Mouse (Mus musculus): ENCODE data around the gene Dlg2. TPM values are rescaled to one million over a fixed set of nuclear protein-coding genes. Genes with fewer than 3 reads are reported as not detected.

Gene Dlg2
- total RNA-seq, 2 experiments from 2014 or later: not detected

GRCm38 (mm10) chr7:91516225-91516624 lies 1039.8 kb downstream of the Dlg2 start:
- no peak for ATAC-seq (replicated peaks; ENCODE audit: low FRiP score, poor library complexity, severe bottlenecking)

- no peak for ATAC-seq (replicated peaks; ENCODE audit: low FRiP score, poor library complexity, severe bottlenecking)
These were observed 1049.4 kb downstream of the Dlg2 start for GRCm38 (mm10) chr7:91525859-91526258.

- ATAC-seq (replicated peaks; ENCODE audit: low FRiP score, poor library complexity, severe bottlenecking): no peak
These were observed 1066.3 kb downstream of the Dlg2 start for GRCm38 (mm10) chr7:91542597-91543285.

GRCm38 (mm10) chr7:91543286-91543650 lies 1066.8 kb downstream of the Dlg2 start:
- no peak for ATAC-seq (replicated peaks; ENCODE audit: low FRiP score, poor library complexity, severe bottlenecking)

GRCm38 (mm10) chr7:91544600-91544999 lies 1068.1 kb downstream of the Dlg2 start:
- no peak for ATAC-seq (replicated peaks; ENCODE audit: low FRiP score, poor library complexity, severe bottlenecking)

GRCm38 (mm10) chr7:91548796-91549195 lies 1072.3 kb downstream of the Dlg2 start:
- no peak for ATAC-seq (replicated peaks; ENCODE audit: low FRiP score, poor library complexity, severe bottlenecking)

GRCm38 (mm10) chr7:91557582-91557981 lies 1081.1 kb downstream of the Dlg2 start:
- ATAC-seq (replicated peaks; ENCODE audit: low FRiP score, poor library complexity, severe bottlenecking): no peak

- no peak for ATAC-seq (replicated peaks; ENCODE audit: low FRiP score, poor library complexity, severe bottlenecking)
These were observed 1091.0 kb downstream of the Dlg2 start for GRCm38 (mm10) chr7:91567423-91567822.

- ATAC-seq (replicated peaks; ENCODE audit: low FRiP score, poor library complexity, severe bottlenecking): no peak
These were observed 1094.5 kb downstream of the Dlg2 start for GRCm38 (mm10) chr7:91570969-91571368.

- ATAC-seq (replicated peaks; ENCODE audit: low FRiP score, poor library complexity, severe bottlenecking): no peak
These were observed 1096.2 kb downstream of the Dlg2 start for GRCm38 (mm10) chr7:91572666-91573065.

GRCm38 (mm10) chr7:91573321-91573720 lies 1096.8 kb downstream of the Dlg2 start:
- no peak for ATAC-seq (replicated peaks; ENCODE audit: low FRiP score, poor library complexity, severe bottlenecking)

- ATAC-seq (replicated peaks; ENCODE audit: low FRiP score, poor library complexity, severe bottlenecking): no peak
These were observed 1099.7 kb downstream of the Dlg2 start for GRCm38 (mm10) chr7:91576216-91576615.

- no peak for ATAC-seq (replicated peaks; ENCODE audit: low FRiP score, poor library complexity, severe bottlenecking)
These were observed 1105.7 kb downstream of the Dlg2 start for GRCm38 (mm10) chr7:91582203-91582602.

GRCm38 (mm10) chr7:91583566-91583965 lies 1107.1 kb downstream of the Dlg2 start:
- ATAC-seq (replicated peaks; ENCODE audit: low FRiP score, poor library complexity, severe bottlenecking): no peak

- ATAC-seq (replicated peaks; ENCODE audit: low FRiP score, poor library complexity, severe bottlenecking): no peak
These were observed 1115.0 kb downstream of the Dlg2 start for GRCm38 (mm10) chr7:91591261-91592170.

- ATAC-seq (replicated peaks; ENCODE audit: low FRiP score, poor library complexity, severe bottlenecking): no peak
These were observed 1122.1 kb downstream of the Dlg2 start for GRCm38 (mm10) chr7:91598549-91598948.

- no peak for ATAC-seq (replicated peaks; ENCODE audit: low FRiP score, poor library complexity, severe bottlenecking)
These were observed 1124.8 kb downstream of the Dlg2 start for GRCm38 (mm10) chr7:91601307-91601706.

GRCm38 (mm10) chr7:91603561-91603960 lies 1127.1 kb downstream of the Dlg2 start:
- no peak for ATAC-seq (replicated peaks; ENCODE audit: low FRiP score, poor library complexity, severe bottlenecking)

GRCm38 (mm10) chr7:91653033-91653432 lies 1176.6 kb downstream of the Dlg2 start:
- ATAC-seq (replicated peaks; ENCODE audit: low FRiP score, poor library complexity, severe bottlenecking): no peak

- ATAC-seq (replicated peaks; ENCODE audit: low FRiP score, poor library complexity, severe bottlenecking): no peak
These were observed 1183.0 kb downstream of the Dlg2 start for GRCm38 (mm10) chr7:91659498-91659897.

Data from erythroid progenitor cell, adult 5-6 weeks (primary cell).